Mouse (Mus musculus) small intestine, adult 2 months (tissue): ENCODE data around the gene Egflam. TPM values are rescaled to one million over a fixed set of nuclear protein-coding genes. Genes with fewer than 3 reads are reported as not detected.

Experiments used
- H3K27ac ChIP-seq: fragments of 200-500 bp; 2 replicates; pipeline ENCODE4 v1.5.1; 2012; ENCODE audit warnings: low read depth, low read length, control low read depth, inconsistent platforms; ENCODE audit not compliant: insufficient read depth
- H3K27me3 ChIP-seq: fragments of 200-500 bp; 2 replicates; pipeline ENCODE4 v1.6.1; 2012; ENCODE audit warnings: mild to moderate bottlenecking, moderate library complexity, low read length, inconsistent platforms; ENCODE audit not compliant: control insufficient read depth, insufficient read depth
- H3K36me3 ChIP-seq: fragments of 200-500 bp; 2 replicates; pipeline ENCODE4 v1.6.1; 2012; ENCODE audit warnings: mild to moderate bottlenecking, low read length, control low read depth, inconsistent platforms; ENCODE audit not compliant: control insufficient read depth, insufficient read depth
- H3K4me1 ChIP-seq: fragments of 200-500 bp; 2 replicates; pipeline ENCODE4 v1.6.1; 2012; ENCODE audit warnings: low read length, inconsistent platforms, mixed read lengths; ENCODE audit not compliant: control insufficient read depth, insufficient read depth, insufficient read length
- H3K4me3 ChIP-seq: fragments of 200-500 bp; 2 replicates; pipeline ENCODE4 v1.5.1; 2012; ENCODE audit warnings: low read depth, mild to moderate bottlenecking, control low read depth, inconsistent platforms, low read length, moderate library complexity
- CTCF ChIP-seq: fragments of 200-500 bp; IDR thresholded peaks from 2 replicates; pipeline ENCODE4 v1.5.1; 2012; ENCODE audit warnings: low read depth, mild to moderate bottlenecking, control low read depth, inconsistent platforms, low read length, moderate library complexity, mixed read lengths; ENCODE audit not compliant: insufficient replicate concordance, insufficient read length; ENCODE audit errors: extremely low read depth
- POLR2A ChIP-seq: fragments of 200-500 bp; IDR thresholded peaks from 2 replicates; pipeline ENCODE4 v1.6.1; 2012; ENCODE audit warnings: low read depth, mild to moderate bottlenecking, control low read depth, inconsistent platforms, low read length, moderate library complexity
- WGBS: fragments of 180-500 bp; shearing (Covaris S2); methylation state at CpG from one replicate; pipeline ENCODE4 v1.1.7; 2018; 5-methylcytosine and 5-hydroxymethylcytosine counted together
- polyA plus RNA-seq: library from polyadenylated mRNA; depleted of rRNA; stranded (reverse); fragments of >200 nt; gene quantifications from 2 replicates; pipeline ENCODE4 v1.2.3, GENCODE M21; 2012; rRNA removed

The Egflam gene
- 0.77 and 1.3 TPM in 2 replicates for polyA plus RNA-seq

- 1% methylated on average over 61 of the region's 62 CpGs for WGBS
- Histone ChIP-seq H3K4me3 (peak within 1 kb of the TSS; percentile 64), H3K4me1 (peaks cover 7% of the 10 kb centered on the region; the same call in 1 of the 2 replicates), H3K36me3 (no peaks in the 10 kb centered on the region), H3K27ac (peak within 1 kb of the TSS; percentile 16; the same call in 1 of the 2 replicates), H3K27me3 (peaks cover 16% of the 10 kb centered on the region)
- TF ChIP-seq CTCF = no peak
- no peak for TF ChIP-seq POLR2A
These were observed at the start of gene Egflam for GRCm38 (mm10) chr15:7397818-7398608. Gene Egflam (minus strand): TSS chr15:7398395.

- Histone ChIP-seq H3K4me3 (no peak overlapping the region), H3K27ac (no peak overlapping the region), H3K4me1 (no peaks in the 10 kb centered on the region), H3K27me3 (no peaks in the 10 kb centered on the region), H3K36me3 (no peaks in the 10 kb centered on the region)
- TF ChIP-seq CTCF = no peak
- TF ChIP-seq POLR2A = no peak
- 60% methylated on average over 17 of the region's 17 CpGs for whole genome bisulfite sequencing
These were observed 45.5 kb upstream of the Egflam start for GRCm38 (mm10) chr15:7443396-7444315.

- no peak overlapping the region for H3K27ac ChIP-seq
- no peaks in the 10 kb centered on the region for H3K36me3 ChIP-seq
- WGBS = 53% methylated on average over 16 of the region's 16 CpGs
- H3K27me3 ChIP-seq = no peaks in the 10 kb centered on the region
- H3K4me3 ChIP-seq = no peak overlapping the region
- H3K4me1 ChIP-seq = no peaks in the 10 kb centered on the region
- TF ChIP-seq POLR2A = no peak
- TF ChIP-seq CTCF = no peak
These were observed 44.2 kb upstream of the Egflam start for GRCm38 (mm10) chr15:7442148-7443100.

- TF ChIP-seq POLR2A = no peak
- Histone ChIP-seq H3K4me1 (no peaks in the 10 kb centered on the region), H3K27me3 (no peaks in the 10 kb centered on the region), H3K27ac (no peak overlapping the region), H3K36me3 (no peaks in the 10 kb centered on the region), H3K4me3 (no peak overlapping the region)
- 50% methylated on average over 2 of the region's 2 CpGs for WGBS
These were observed 26.1 kb upstream of the Egflam start for GRCm38 (mm10) chr15:7424282-7424681.

- no peak overlapping the region for H3K27ac ChIP-seq
- H3K36me3 ChIP-seq = no peaks in the 10 kb centered on the region
- H3K4me1 ChIP-seq = no peaks in the 10 kb centered on the region
- H3K27me3 ChIP-seq = no peaks in the 10 kb centered on the region
- H3K4me3 ChIP-seq = no peak overlapping the region
- TF ChIP-seq POLR2A (no peak), CTCF (no peak)
- 79% methylated on average over 8 of the region's 8 CpGs for WGBS
These were observed 6.3 kb upstream of the Egflam start for GRCm38 (mm10) chr15:7404521-7404920.

- Histone ChIP-seq H3K27ac (no peak overlapping the region), H3K4me3 (peak overlapping the region; percentile 64), H3K27me3 (peaks cover 16% of the 10 kb centered on the region), H3K36me3 (no peaks in the 10 kb centered on the region), H3K4me1 (peaks cover 7% of the 10 kb centered on the region; the same call in 1 of the 2 replicates)
- 8% methylated on average over 17 of the region's 17 CpGs for WGBS
- TF ChIP-seq CTCF (no peak), POLR2A (no peak)
These were observed 680 bp upstream of the Egflam start for GRCm38 (mm10) chr15:7398609-7399540.
